Mouse (Mus musculus): ENCODE results near the gene Glra3.

DNA sequence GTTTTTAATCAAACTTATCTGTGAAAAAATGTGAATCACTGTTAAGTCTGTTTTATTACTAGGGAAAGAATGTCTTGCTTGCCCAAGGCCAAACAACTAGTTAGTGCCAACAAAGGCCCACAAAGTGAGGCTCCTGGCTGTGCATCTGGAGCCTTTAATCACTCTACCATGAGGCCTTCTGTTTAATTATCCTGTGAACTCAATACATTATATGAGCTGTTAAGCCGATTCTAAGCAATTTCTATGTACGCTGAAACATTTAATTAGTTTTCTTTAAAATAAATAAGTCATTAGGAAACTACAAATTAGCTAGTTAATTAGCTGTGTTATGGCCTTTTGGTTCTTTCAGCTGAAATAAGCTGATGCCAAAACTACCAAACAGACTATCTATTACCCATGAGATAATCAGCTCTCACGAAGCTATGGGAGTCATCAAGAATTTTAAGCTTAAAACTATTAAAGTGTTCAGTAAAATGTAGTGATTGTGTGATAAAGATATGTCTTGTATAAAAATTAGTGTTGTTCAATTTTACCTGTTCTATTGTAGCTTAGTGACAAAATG is 24.6 kb downstream of the Glra3 start:
- TF ChIP-seq CHD2 (IDR thresholded peaks at IDR 0.05; ENCODE audit: low read depth, low read length): no peak
- TF ChIP-seq ZC3H11A (IDR thresholded peaks at IDR 0.05; ENCODE audit: borderline replicate concordance, low read depth, low read length): no peak
- no peak for TF ChIP-seq HCFC1 (IDR thresholded peaks at IDR 0.05; ENCODE audit: borderline replicate concordance, insufficient read depth, low read length)
- no peak for TF ChIP-seq ZNF384 (IDR thresholded peaks at IDR 0.05; ENCODE audit: low read depth, low read length)

All from ES-E14 (cell line).